Mouse (Mus musculus): ENCODE results near the gene Mok. TPM values are rescaled to one million over a fixed set of nuclear protein-coding genes. Genes with fewer than 3 reads are reported as not detected.

The Mok gene
- polyA plus RNA-seq, 1 experiment from 2014 or later: 11.8 TPM

GRCm38 (mm10) chr12:110851923-110852322 is 11.2 kb upstream of the Mok start:
- no peaks in the 10 kb centered on the region for H3K27me3 ChIP-seq (ENCODE audit: control insufficient read depth, insufficient read depth, low read length)
- no peak overlapping the region for H3K4me3 ChIP-seq (ENCODE audit: low read depth, low read length)
- no peaks in the 10 kb centered on the region for H3K36me3 ChIP-seq (ENCODE audit: control insufficient read depth, insufficient read depth, low read length)
- no peak for ATAC-seq (ENCODE audit: low FRiP score)
- no peaks in the 10 kb centered on the region for H3K9me3 ChIP-seq (ENCODE audit: control insufficient read depth, low read length)
- DNase-seq (ENCODE audit: low spot score, missing footprints): no peak
- H3K9ac ChIP-seq (ENCODE audit: low read length): no peak overlapping the region
- H3K27ac ChIP-seq (ENCODE audit: low read depth, low read length): no peak overlapping the region
- no peak overlapping the region for H3K4me2 ChIP-seq
- WGBS: 79% methylated on average over 1 of the region's 1 CpGs
- peaks cover 6% of the 10 kb centered on the region for H3K4me1 ChIP-seq (ENCODE audit: control insufficient read depth, insufficient read depth, low read length)

- H3K4me1 ChIP-seq (ENCODE audit: control insufficient read depth, insufficient read depth, low read length): peaks cover 6% of the 10 kb centered on the region
- no peak overlapping the region for H3K27ac ChIP-seq (ENCODE audit: low read depth, low read length)
- no peaks in the 10 kb centered on the region for H3K27me3 ChIP-seq (ENCODE audit: control insufficient read depth, insufficient read depth, low read length)
- no peak overlapping the region for H3K9ac ChIP-seq (ENCODE audit: low read length)
- no peak for ATAC-seq (ENCODE audit: low FRiP score)
- no peaks in the 10 kb centered on the region for H3K36me3 ChIP-seq (ENCODE audit: control insufficient read depth, insufficient read depth, low read length)
- H3K9me3 ChIP-seq (ENCODE audit: control insufficient read depth, low read length): no peaks in the 10 kb centered on the region
- peak overlapping the region; percentile 52 for H3K4me2 ChIP-seq
- 89% methylated on average over 12 of the region's 12 CpGs for WGBS
- DNase-seq (ENCODE audit: low spot score, missing footprints): no peak
- no peak overlapping the region for H3K4me3 ChIP-seq (ENCODE audit: low read depth, low read length)
These were observed 10.7 kb upstream of the Mok start for GRCm38 (mm10) chr12:110851414-110851813.

GRCm38 (mm10) chr12:110850929-110851256 is 10.2 kb upstream of the Mok start:
- Histone ChIP-seq H3K36me3 (ENCODE audit: control insufficient read depth, insufficient read depth, low read length) (no peaks in the 10 kb centered on the region), H3K9ac (ENCODE audit: low read length) (peak overlapping the region; percentile 83), H3K4me1 (ENCODE audit: control insufficient read depth, insufficient read depth, low read length) (peaks cover 9% of the 10 kb centered on the region), H3K27me3 (ENCODE audit: control insufficient read depth, insufficient read depth, low read length) (no peaks in the 10 kb centered on the region), H3K27ac (ENCODE audit: low read depth, low read length) (no peak overlapping the region), H3K9me3 (ENCODE audit: control insufficient read depth, low read length) (no peaks in the 10 kb centered on the region), H3K4me2 (peak overlapping the region; percentile 52), H3K4me3 (ENCODE audit: low read depth, low read length) (peak overlapping the region; percentile 73)
- DNase-seq (ENCODE audit: low spot score, missing footprints): no peak
- ATAC-seq (ENCODE audit: low FRiP score): peak; percentile 16; the same call in 1 of the 2 replicates
- 14% methylated on average over 9 of the region's 9 CpGs for WGBS

- WGBS: under 1% methylated on average over 89 of the region's 89 CpGs
- Histone ChIP-seq H3K27ac (ENCODE audit: low read depth, low read length) (no peak within 1 kb of the TSS), H3K36me3 (ENCODE audit: control insufficient read depth, insufficient read depth, low read length) (no peaks in the 10 kb centered on the region), H3K9me3 (ENCODE audit: control insufficient read depth, low read length) (no peaks in the 10 kb centered on the region), H3K4me1 (ENCODE audit: control insufficient read depth, insufficient read depth, low read length) (peaks cover 15% of the 10 kb centered on the region), H3K27me3 (ENCODE audit: control insufficient read depth, insufficient read depth, low read length) (no peaks in the 10 kb centered on the region; the same call in 1 of the 2 replicates), H3K9ac (ENCODE audit: low read length) (peak within 1 kb of the TSS; percentile 83), H3K4me2 (peak within 1 kb of the TSS; percentile 52), H3K4me3 (ENCODE audit: low read depth, low read length) (peak within 1 kb of the TSS; percentile 73)
- DNase-seq (ENCODE audit: low spot score, missing footprints) (peak; percentile 98), ATAC-seq (ENCODE audit: low FRiP score) (peak; percentile 79)
These were observed 9.5 kb upstream of the Mok start, which contains the start of gene Zfp839 for GRCm38 (mm10) chr12:110850010-110850928. TSS of gene Zfp839 (plus strand) at chr12:110850253.

- H3K4me1 ChIP-seq (ENCODE audit: control insufficient read depth, insufficient read depth, low read length): peaks cover 15% of the 10 kb centered on the region
- no peak overlapping the region for H3K4me3 ChIP-seq (ENCODE audit: low read depth, low read length)
- H3K9me3 ChIP-seq (ENCODE audit: control insufficient read depth, low read length): no peaks in the 10 kb centered on the region
- H3K36me3 ChIP-seq (ENCODE audit: control insufficient read depth, insufficient read depth, low read length): no peaks in the 10 kb centered on the region
- H3K9ac ChIP-seq (ENCODE audit: low read length): no peak overlapping the region
- peak; percentile 83 for DNase-seq (ENCODE audit: low spot score, missing footprints)
- 75% methylated on average over 6 of the region's 6 CpGs for WGBS
- peaks cover 5% of the 10 kb centered on the region; the same call in 1 of the 2 replicates for H3K27me3 ChIP-seq (ENCODE audit: control insufficient read depth, insufficient read depth, low read length)
- ATAC-seq (ENCODE audit: low FRiP score): no peak
- no peak overlapping the region for H3K27ac ChIP-seq (ENCODE audit: low read depth, low read length)
- peak overlapping the region; percentile 64 for H3K4me2 ChIP-seq
These were observed 5.5 kb upstream of the Mok start for GRCm38 (mm10) chr12:110846191-110846765.

GRCm38 (mm10) chr12:110845131-110845880 is 4.6 kb upstream of the Mok start:
- DNase-seq (ENCODE audit: low spot score, missing footprints): peak; percentile 99
- peaks cover 9% of the 10 kb centered on the region for H3K4me1 ChIP-seq (ENCODE audit: control insufficient read depth, insufficient read depth, low read length)
- WGBS: 1% methylated on average over 36 of the region's 36 CpGs
- no peaks in the 10 kb centered on the region for H3K36me3 ChIP-seq (ENCODE audit: control insufficient read depth, insufficient read depth, low read length)
- H3K9ac ChIP-seq (ENCODE audit: low read length): peak overlapping the region; percentile 55
- ATAC-seq (ENCODE audit: low FRiP score): peak; percentile 79
- H3K9me3 ChIP-seq (ENCODE audit: control insufficient read depth, low read length): no peaks in the 10 kb centered on the region
- H3K27me3 ChIP-seq (ENCODE audit: control insufficient read depth, insufficient read depth, low read length): peaks cover 5% of the 10 kb centered on the region; the same call in 1 of the 2 replicates
- peak overlapping the region; percentile 64 for H3K4me2 ChIP-seq
- H3K27ac ChIP-seq (ENCODE audit: low read depth, low read length): no peak overlapping the region
- H3K4me3 ChIP-seq (ENCODE audit: low read depth, low read length): peak overlapping the region; percentile 42

GRCm38 (mm10) chr12:110844227-110845130 is 3.7 kb upstream of the Mok start:
- Histone ChIP-seq H3K9ac (ENCODE audit: low read length) (peak overlapping the region; percentile 55), H3K4me2 (peak overlapping the region; percentile 64), H3K36me3 (ENCODE audit: control insufficient read depth, insufficient read depth, low read length) (no peaks in the 10 kb centered on the region), H3K27ac (ENCODE audit: low read depth, low read length) (no peak overlapping the region), H3K27me3 (ENCODE audit: control insufficient read depth, insufficient read depth, low read length) (peaks cover 5% of the 10 kb centered on the region; the same call in 1 of the 2 replicates), H3K4me3 (ENCODE audit: low read depth, low read length) (peak overlapping the region; percentile 42), H3K9me3 (ENCODE audit: control insufficient read depth, low read length) (no peaks in the 10 kb centered on the region), H3K4me1 (ENCODE audit: control insufficient read depth, insufficient read depth, low read length) (peaks cover 15% of the 10 kb centered on the region)
- under 1% methylated on average over 42 of the region's 42 CpGs for WGBS
- DNase-seq (ENCODE audit: low spot score, missing footprints) (peak; percentile 94), ATAC-seq (ENCODE audit: low FRiP score) (0 out of 2 replicates have a peak, but pooled peaks have one; percentile 14)
